Mouse (Mus musculus) forelimb bud, embryonic 11.5 days (tissue): ENCODE measurements around the gene Oas1d.
"Not testable (repeated sequence)": the region's sequence is repeated elsewhere in the genome, so short reads cannot be mapped to it uniquely, and the experiment has no call there.

Experiments used
- DNase-seq: peaks from one replicate; pipeline ENCODE4 v3.0.0-alpha.2; 2012; ENCODE audit warnings: low read depth, low spot score

The Oas1d gene

GRCm38 (mm10) chr5:120900666-120901065, 13.7 kb upstream of the Oas1d start:
- DNase-seq: no peak

GRCm38 (mm10) chr5:120902056-120902455, 12.3 kb upstream of the Oas1d start:
- no peak for DNase-seq

GRCm38 (mm10) chr5:120906791-120907733, 7.3 kb upstream of the Oas1d start, which contains the start of gene Oas1a:
Oas1a (minus strand) TSS chr5:120907521.
- peak; percentile 17 for DNase-seq

- DNase-seq: no peak
Observed at GRCm38 (mm10) chr5:120908196-120908920, 6.0 kb upstream of the Oas1d start.

- not testable (repeated sequence) for DNase-seq
Observed at GRCm38 (mm10) chr5:120919156-120919935, 5.0 kb downstream of the Oas1d start.

- DNase-seq: no peak
Observed at GRCm38 (mm10) chr5:120920296-120920695, 6.0 kb downstream of the Oas1d start.

- DNase-seq: no peak
Observed at GRCm38 (mm10) chr5:120923969-120924368, 9.6 kb downstream of the Oas1d start.

GRCm38 (mm10) chr5:120924520-120924919, 10.2 kb downstream of the Oas1d start:
- not testable (repeated sequence) for DNase-seq

GRCm38 (mm10) chr5:120926311-120926710, 12.0 kb downstream of the Oas1d start:
- not testable (repeated sequence) for DNase-seq

- no peak for DNase-seq
Observed at GRCm38 (mm10) chr5:120927036-120927435, 12.7 kb downstream of the Oas1d start.

GRCm38 (mm10) chr5:120933966-120934365, 19.6 kb downstream of the Oas1d start:
- no peak for DNase-seq

- no peak for DNase-seq
Observed at GRCm38 (mm10) chr5:120937841-120938240, 23.5 kb downstream of the Oas1d start.

- DNase-seq: no peak
Observed at GRCm38 (mm10) chr5:120938586-120938985, 24.2 kb downstream of the Oas1d start.

GRCm38 (mm10) chr5:120942076-120942475, 27.7 kb downstream of the Oas1d start:
- no peak for DNase-seq

- no peak for DNase-seq
Observed at GRCm38 (mm10) chr5:120952242-120952770, 38.0 kb downstream of the Oas1d start.

- peak; percentile 42 for DNase-seq
Observed at GRCm38 (mm10) chr5:120953974-120954373, 39.6 kb downstream of the Oas1d start.

- peak; percentile 40 for DNase-seq
Observed at GRCm38 (mm10) chr5:120961004-120961403, 46.7 kb downstream of the Oas1d start.

- no peak for DNase-seq
Observed at GRCm38 (mm10) chr5:120966156-120966555, 51.8 kb downstream of the Oas1d start.

- DNase-seq: no peak
Observed at GRCm38 (mm10) chr5:120966894-120967293, 52.6 kb downstream of the Oas1d start.

- DNase-seq: no peak
Observed at GRCm38 (mm10) chr5:120967355-120968133, 53.2 kb downstream of the Oas1d start.

- no peak for DNase-seq
Observed at GRCm38 (mm10) chr5:120968134-120968532, 53.8 kb downstream of the Oas1d start.
